Mouse (Mus musculus) G1E (cell line): ENCODE data around the gene Izumo2.

Experiments
- CTCF ChIP-seq: IDR thresholded peaks from 2 replicates; pipeline ENCODE4 v1.5.1; 2012; ENCODE audit warnings: low read depth, low read length, inconsistent platforms, mixed read lengths
- GATA1 ChIP-seq: IDR thresholded peaks from 2 replicates; pipeline ENCODE4 v1.6.1; 2012; ENCODE audit warnings: borderline replicate concordance, low read length, inconsistent platforms, mixed read lengths
- GATA2 ChIP-seq: IDR thresholded peaks from 2 replicates; pipeline ENCODE4 v1.6.1; 2012; ENCODE audit warnings: low read depth, low read length, inconsistent platforms, borderline replicate concordance
- POLR2AphosphoS5 ChIP-seq: IDR thresholded peaks from 2 replicates; pipeline ENCODE4 v1.6.1; 2012; ENCODE audit warnings: low read depth, low read length, inconsistent platforms; ENCODE audit not compliant: insufficient replicate concordance
- TAL1 ChIP-seq: conservative IDR thresholded peaks from 2 replicates; pipeline ENCODE4 v1.6.1; 2012; ENCODE audit warnings: low read depth, low read length, inconsistent platforms, mixed read lengths

- TF ChIP-seq GATA1: no peak
- TF ChIP-seq TAL1: no peak
- TF ChIP-seq CTCF: no peak
- TF ChIP-seq POLR2AphosphoS5: no peak
- TF ChIP-seq GATA2: no peak
Measured at GRCm38 (mm10) chr7:44670803-44671202, 37.7 kb upstream of the Izumo2 start, which contains the start of gene Myh14.
